Comparison of ENCODE assay signal across 11 mouse cellular contexts in the genomic region with DNA sequence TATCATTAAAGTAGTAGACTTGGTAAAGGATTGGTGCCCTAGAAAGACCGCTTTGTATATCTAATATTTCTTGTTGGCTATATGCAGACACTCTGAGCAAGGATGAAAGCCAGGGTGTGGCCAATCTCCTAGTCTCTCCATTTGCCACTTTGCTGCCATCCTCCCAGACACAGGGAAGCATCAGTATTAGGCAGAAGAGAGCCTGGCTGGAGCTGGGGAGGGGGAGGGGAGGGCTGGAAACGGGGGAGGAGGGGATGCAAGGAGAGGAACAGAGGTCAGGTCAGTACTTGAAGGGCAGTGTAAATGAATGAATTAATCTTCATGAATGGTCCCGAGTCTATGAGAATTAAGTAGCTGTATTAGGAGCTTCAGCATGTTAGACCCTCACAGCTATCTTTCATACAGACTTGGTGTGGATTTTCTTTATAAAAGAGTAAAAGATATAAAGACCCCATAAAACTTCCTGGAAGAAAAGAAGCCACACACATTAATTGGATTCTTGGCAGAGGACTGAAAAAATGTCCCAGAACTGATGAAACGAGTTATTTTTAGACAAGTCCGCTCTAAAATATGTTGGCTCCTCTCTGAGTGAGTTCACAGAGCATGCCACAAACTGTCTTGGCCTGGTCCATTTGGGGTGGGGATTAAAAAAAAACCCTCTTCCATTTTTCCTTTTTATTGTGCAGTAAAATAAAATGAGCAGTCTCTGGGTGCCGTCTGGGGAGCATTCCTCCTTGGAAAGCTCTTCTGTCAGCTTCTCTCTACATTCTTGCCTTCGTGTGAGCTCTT. TPM values are rescaled to one million over a fixed set of nuclear protein-coding genes. Genes with fewer than 3 reads are reported as not detected.
A peak's percentile ranks its signal among the peaks of the same experiment; 100 is the strongest.
DNase-seq lines count a peak whose midpoint lies in the region; ATAC-seq and TF ChIP-seq lines count a peak whose summit lies in the region.
"Had no signal": no experiment of that assay in that cellular context is flagged by ENCODE, and none has a peak within 500 bp of the region (broad histone marks: within the 10 kb centered on the region; RNA-seq: fewer than 3 reads in every experiment).

No protein-coding gene starts in this region.

- no peak for ATAC-seq in midbrain, postnatal 0 days (ENCODE audit: low FRiP score)
- ATAC-seq in midbrain, embryonic 16.5 days, result no peak
- ATAC-seq in intestine, embryonic 15.5 days, result peak; percentile 61
- ATAC-seq in stomach, embryonic 15.5 days (ENCODE audit: insufficient read depth, low FRiP score, low read depth), result no peak

- no peak overlapping the region for H3K4me2 ChIP-seq in midbrain, postnatal 0 days (ENCODE audit: low read depth, low read length, poor library complexity, severe bottlenecking)
- H3K4me2 ChIP-seq in midbrain, embryonic 16.5 days (ENCODE audit: low read length), result no peak overlapping the region
- H3K4me2 ChIP-seq in intestine, embryonic 15.5 days (replicated peaks), result no peak overlapping the region
- H3K4me2 ChIP-seq in stomach, embryonic 15.5 days, result no peak overlapping the region
- H3K4me2 ChIP-seq: liver, embryonic 15.5 days had no signal

- H3K27ac ChIP-seq in midbrain, postnatal 0 days (ENCODE audit: low read depth, low read length), result no peak overlapping the region; the same call in 1 of the 2 replicates
- H3K27ac ChIP-seq in midbrain, embryonic 16.5 days (ENCODE audit: low read length), result no peak overlapping the region
- no peak overlapping the region; the same call in 1 of the 2 replicates for H3K27ac ChIP-seq in intestine, embryonic 15.5 days
- peak overlapping the region; percentile 31; the same call in 1 of the 2 replicates for H3K27ac ChIP-seq in stomach, embryonic 15.5 days
- H3K27ac ChIP-seq: liver, embryonic 15.5 days had no signal

- H3K4me3 ChIP-seq in midbrain, postnatal 0 days (ENCODE audit: low read depth, low read length), result no peak overlapping the region
- H3K4me3 ChIP-seq in midbrain, embryonic 16.5 days (ENCODE audit: low read depth, low read length), result no peak overlapping the region
- H3K4me3 ChIP-seq in intestine, embryonic 15.5 days (replicated peaks), result no peak overlapping the region
- no peak overlapping the region for H3K4me3 ChIP-seq in stomach, embryonic 15.5 days (replicated peaks)
- H3K4me3 ChIP-seq: liver, embryonic 15.5 days had no signal

- H3K36me3 ChIP-seq in midbrain, postnatal 0 days (ENCODE audit: insufficient read depth, low read length), result no peaks in the 10 kb centered on the region
- no peaks in the 10 kb centered on the region for H3K36me3 ChIP-seq in midbrain, embryonic 16.5 days (ENCODE audit: control insufficient read depth, insufficient read depth, low read length)
- H3K36me3 ChIP-seq in intestine, embryonic 15.5 days, result no peaks in the 10 kb centered on the region
- H3K36me3 ChIP-seq in stomach, embryonic 15.5 days, result no peaks in the 10 kb centered on the region
- H3K36me3 ChIP-seq: liver, embryonic 15.5 days had no signal

- H3K4me1 ChIP-seq in midbrain, postnatal 0 days (ENCODE audit: insufficient read depth, low read length), result no peaks in the 10 kb centered on the region
- 0 out of 2 replicates have a peak, but pooled peaks cover 2% of the 10 kb centered on the region for H3K4me1 ChIP-seq in midbrain, embryonic 16.5 days (ENCODE audit: control insufficient read depth, insufficient read depth, low read length)
- peaks cover 2% of the 10 kb centered on the region; the same call in 1 of the 2 replicates for H3K4me1 ChIP-seq in intestine, embryonic 15.5 days (replicated peaks)
- H3K4me1 ChIP-seq in stomach, embryonic 15.5 days, result no peaks in the 10 kb centered on the region; the same call in 1 of the 2 replicates
- H3K4me1 ChIP-seq: liver, embryonic 15.5 days had no signal

- WGBS in midbrain, postnatal 0 days, result 49% methylated on average over 7 of the region's 7 CpGs
- 47% methylated on average over 7 of the region's 7 CpGs for WGBS in midbrain, embryonic 16.5 days
- 33% methylated on average over 7 of the region's 7 CpGs for WGBS in intestine, embryonic 15.5 days
- WGBS in stomach, embryonic 15.5 days, result 39% methylated on average over 7 of the region's 7 CpGs

- TF ChIP-seq CTCF in midbrain, postnatal 0 days (IDR thresholded peaks at IDR 0.05), result no peak

- H3K9ac ChIP-seq in midbrain, postnatal 0 days (replicated peaks; ENCODE audit: low read length, poor library complexity, severe bottlenecking), result no peak overlapping the region
- no peak overlapping the region for H3K9ac ChIP-seq in midbrain, embryonic 16.5 days (ENCODE audit: low read depth, low read length)
- H3K9ac ChIP-seq in intestine, embryonic 15.5 days, result no peak overlapping the region
- H3K9ac ChIP-seq in stomach, embryonic 15.5 days, result no peak overlapping the region
- H3K9ac ChIP-seq: liver, embryonic 15.5 days had no signal

- no peaks in the 10 kb centered on the region for H3K27me3 ChIP-seq in midbrain, postnatal 0 days (ENCODE audit: insufficient read depth, low read length)
- H3K27me3 ChIP-seq in midbrain, embryonic 16.5 days (ENCODE audit: control insufficient read depth, insufficient read depth, low read depth, low read length), result no peaks in the 10 kb centered on the region
- H3K27me3 ChIP-seq in intestine, embryonic 15.5 days (replicated peaks), result no peaks in the 10 kb centered on the region
- H3K27me3 ChIP-seq in stomach, embryonic 15.5 days (replicated peaks), result no peaks in the 10 kb centered on the region
- H3K27me3 ChIP-seq: liver, embryonic 15.5 days had no signal

- DNase-seq in gastrocnemius, postnatal 25 days, result peak; percentile 13
- DNase-seq in gastrocnemius, postnatal 4 days (ENCODE audit: low spot score in 2 of 2), result no peak
- peak; percentile 23 for DNase-seq in midbrain, postnatal 0 days (ENCODE audit: low spot score)
- no peak for DNase-seq in ovary, postnatal 36 days (ENCODE audit: low spot score)
- DNase-seq in neural tube, embryonic 10.5 days (ENCODE audit: extremely low spot score, low spot score), result no peak
- DNase-seq: layer of hippocampus, postnatal 36 days; thymus, adult 18-20 months had no signal

- H3K9me3 ChIP-seq in midbrain, postnatal 0 days (ENCODE audit: low read length), result no peaks in the 10 kb centered on the region
- H3K9me3 ChIP-seq in midbrain, embryonic 16.5 days (replicated peaks; ENCODE audit: control insufficient read depth, low read length, poor library complexity, severe bottlenecking), result no peaks in the 10 kb centered on the region
- no peaks in the 10 kb centered on the region for H3K9me3 ChIP-seq in intestine, embryonic 15.5 days
- H3K9me3 ChIP-seq in stomach, embryonic 15.5 days, result no peaks in the 10 kb centered on the region
- H3K9me3 ChIP-seq: liver, embryonic 15.5 days had no signal

RNA-seq across cellular contexts. Expression of gene Nedd9, which starts 23.7 kb away (rescaled TPM):
- 1 to 10 TPM; 4.5 to 9.4 TPM for total RNA-seq in gastrocnemius, postnatal 25 days (2021)
- total RNA-seq in gastrocnemius, postnatal 4 days (2021), result 10 to 100 TPM; 19.2 to 26.4 TPM
- 19.7 and 20.8 TPM in 2 replicates for total RNA-seq in midbrain, postnatal 0 days (2014; rRNA removed)
- 7.8 and 8.2 TPM in 2 replicates for polyA plus RNA-seq in midbrain, postnatal 0 days (2015; fragmentation: Nextera tagmentation; extraction: Ambion mirVana)
- polyA plus RNA-seq in midbrain, embryonic 16.5 days (2015; fragmentation: Nextera tagmentation; extraction: Ambion mirVana), result 10.9 and 12.8 TPM in 2 replicates
- polyA plus RNA-seq in intestine, embryonic 15.5 days (2015; fragmentation: Nextera tagmentation; extraction: Ambion mirVana), result 38.4 and 41.4 TPM in 2 replicates
- polyA plus RNA-seq in stomach, embryonic 15.5 days (2015; fragmentation: Nextera tagmentation; extraction: Ambion mirVana), result 23.8 and 26.6 TPM in 2 replicates

Comparison
In these comparisons a context has a peak if more than half of its experiments do, and no peak if none do; other contexts are left out.
1. DNase-seq: peak in gastrocnemius, postnatal 25 days (single experiment) and midbrain, postnatal 0 days (single experiment); none in gastrocnemius, postnatal 4 days (0 of 2), ovary, postnatal 36 days (single experiment) and neural tube, embryonic 10.5 days (single experiment).